Mouse (Mus musculus): ENCODE results near the gene Arhgap15.

Gene Arhgap15

DNA sequence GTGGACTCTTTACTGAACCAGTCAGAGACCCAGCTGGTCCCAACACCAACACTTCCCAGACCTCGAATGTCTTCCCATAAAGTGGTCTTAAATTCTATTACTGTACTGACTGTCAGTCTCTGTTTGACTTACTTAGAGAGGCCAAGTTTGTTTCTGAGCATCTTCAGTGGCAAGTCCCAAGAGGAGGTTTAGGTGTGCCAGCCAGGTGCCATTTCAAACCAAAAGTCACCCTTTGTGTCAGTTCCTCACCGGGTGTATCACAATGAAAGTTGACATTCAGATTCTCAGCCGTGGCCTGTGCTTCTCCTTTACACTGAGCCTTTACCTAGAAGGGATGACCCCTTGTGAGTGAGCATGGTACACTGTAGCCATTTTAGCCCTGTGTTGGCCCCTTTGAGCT, 560.5 kb downstream of the Arhgap15 start:
- no peak for DNase-seq

DNA sequence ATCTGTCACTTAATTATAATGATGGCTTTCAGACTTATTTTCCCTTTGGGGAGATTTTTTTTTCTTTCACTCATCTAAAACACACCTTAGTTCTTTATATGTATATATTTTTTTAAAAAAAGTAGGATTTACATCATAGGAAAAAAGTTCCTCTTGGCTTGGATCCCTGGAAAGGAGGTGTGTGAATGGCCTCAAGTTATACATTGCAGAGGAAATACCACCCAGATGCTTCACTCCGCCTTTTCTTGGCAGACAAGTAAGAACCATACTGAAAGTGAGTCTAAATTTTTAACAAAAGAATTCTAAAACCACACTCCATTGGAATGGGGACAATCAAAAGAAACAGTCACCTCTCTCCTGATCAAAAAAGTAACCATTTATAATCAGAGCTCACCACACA, 560.9 kb downstream of the Arhgap15 start:
- DNase-seq: no peak

DNA sequence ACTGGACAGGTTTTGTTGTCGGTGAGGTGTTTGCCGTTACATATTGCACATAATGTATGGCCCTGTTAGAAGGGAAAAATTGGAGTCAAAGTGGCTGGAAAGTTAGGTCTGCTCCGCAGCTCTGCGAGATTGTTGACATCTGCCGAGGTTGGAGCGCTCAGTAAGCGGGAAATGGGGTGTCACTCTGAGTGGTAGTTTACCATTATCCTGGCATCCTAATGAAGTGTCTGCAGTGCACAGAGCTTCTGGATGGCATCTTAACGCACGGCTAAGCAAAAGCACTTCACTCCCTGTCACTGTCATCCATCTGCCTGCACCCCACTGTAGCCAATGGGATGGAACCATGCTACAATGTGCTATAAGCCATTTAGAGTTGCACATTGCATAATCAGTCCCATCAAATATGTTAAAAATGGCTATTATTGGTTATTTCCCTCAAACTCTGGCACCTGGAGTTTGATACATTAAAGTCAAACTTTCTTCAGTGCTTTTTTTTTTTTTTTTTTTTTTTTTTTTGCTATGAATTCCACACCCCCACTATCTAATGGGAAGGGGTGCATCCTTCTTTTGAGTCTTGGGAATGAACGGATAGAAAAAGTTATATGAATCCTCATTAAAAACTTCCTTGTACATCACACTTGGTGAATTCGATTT, 561.6 kb downstream of the Arhgap15 start:
- DNase-seq: no peak

DNA sequence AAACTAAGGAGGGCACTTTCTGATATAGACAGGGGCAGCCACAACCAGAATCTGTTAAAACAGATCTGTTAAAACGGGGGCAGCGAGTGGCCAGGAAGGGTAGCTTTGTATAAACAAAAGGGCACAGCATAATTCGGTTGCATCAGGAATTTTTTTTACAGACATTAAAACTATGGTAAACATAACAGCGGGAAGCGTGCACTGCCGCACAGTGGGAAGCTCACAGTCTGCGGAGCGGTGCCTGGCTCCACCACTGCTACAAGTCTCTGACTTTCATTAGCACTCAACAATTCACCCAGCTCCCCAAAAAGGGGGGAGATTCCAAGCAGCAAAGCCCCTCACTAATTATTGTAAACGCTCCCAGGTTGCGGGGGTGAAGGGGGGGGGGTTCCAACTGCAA, 562.6 kb downstream of the Arhgap15 start:
- DNase-seq: no peak

DNA sequence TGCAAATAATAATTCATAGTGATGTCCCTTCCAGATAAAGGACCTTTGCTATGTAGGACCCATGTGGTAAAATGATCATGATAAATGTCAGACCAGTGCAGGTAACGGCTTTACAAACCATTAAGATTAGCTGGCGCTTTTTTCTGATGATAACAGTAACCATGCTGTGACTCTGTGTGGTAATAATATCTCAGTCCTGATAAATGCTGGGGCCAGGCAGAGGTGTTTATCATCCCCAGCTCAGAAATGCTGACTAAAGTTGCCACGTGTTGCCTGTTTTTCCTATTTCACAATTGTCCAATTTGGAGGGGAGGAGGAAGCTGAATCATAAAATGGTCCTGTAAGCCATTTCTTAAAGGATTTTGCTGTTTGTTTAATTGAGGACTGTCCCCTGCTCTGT, 564.9 kb downstream of the Arhgap15 start:
- DNase-seq: no peak

DNA sequence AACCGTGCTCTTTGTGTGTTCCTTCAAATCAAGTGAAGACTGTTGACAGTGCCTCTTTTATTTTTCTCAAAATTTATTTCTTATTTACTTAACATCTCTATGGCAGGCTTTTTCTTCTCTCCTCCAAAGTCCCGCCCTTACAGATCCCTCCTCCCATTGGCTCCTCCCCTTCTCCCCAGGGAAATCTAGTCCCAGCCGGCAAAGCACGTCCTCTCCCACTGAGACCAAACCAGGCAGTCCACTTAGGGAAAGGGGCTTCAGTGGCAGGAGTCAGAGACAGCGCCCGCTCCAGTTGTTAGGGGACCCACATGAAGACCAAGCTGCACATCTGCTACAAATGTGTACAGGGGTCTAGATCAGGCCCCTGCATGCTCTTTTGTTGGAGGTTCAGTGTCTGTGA, 569.8 kb downstream of the Arhgap15 start:
- DNase-seq: no peak

DNA sequence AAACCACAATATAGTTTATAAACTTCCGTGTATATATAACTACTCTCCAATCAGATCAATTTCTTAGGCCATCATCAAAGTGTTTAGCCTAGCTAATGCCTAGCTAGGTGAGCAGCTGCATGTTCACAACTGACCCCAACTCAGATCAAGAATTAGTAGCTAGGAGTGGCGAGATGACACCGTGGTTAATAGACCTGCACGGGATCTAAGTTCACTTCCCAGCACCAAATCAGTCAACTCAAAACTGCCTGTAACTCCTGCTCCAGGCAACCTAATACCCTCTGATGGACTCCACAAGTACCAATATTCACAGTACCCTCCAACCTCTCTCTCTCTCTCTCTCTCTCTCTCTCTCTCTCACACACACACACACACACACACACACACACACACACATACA, 570.9 kb downstream of the Arhgap15 start:
- no peak for DNase-seq

DNA sequence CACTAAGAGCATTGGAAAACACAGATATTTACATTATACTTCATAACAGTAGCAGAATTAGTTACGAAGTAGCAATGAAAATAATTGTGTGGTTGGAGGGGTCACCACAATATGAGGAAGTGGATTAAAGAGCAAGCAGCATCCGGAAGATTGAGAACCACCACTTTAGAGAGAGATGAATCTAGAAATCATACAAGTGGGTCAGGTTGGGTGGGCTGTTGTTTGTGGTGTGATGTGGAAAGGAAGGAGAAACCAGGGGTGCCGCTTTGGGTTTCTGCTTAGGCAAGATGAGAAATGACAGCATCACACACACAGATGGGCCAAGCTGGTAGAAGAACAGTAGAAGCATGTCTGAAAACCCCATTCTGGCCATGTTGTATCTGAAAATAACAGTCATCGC, 575.2 kb downstream of the Arhgap15 start:
- DNase-seq: no peak

DNA sequence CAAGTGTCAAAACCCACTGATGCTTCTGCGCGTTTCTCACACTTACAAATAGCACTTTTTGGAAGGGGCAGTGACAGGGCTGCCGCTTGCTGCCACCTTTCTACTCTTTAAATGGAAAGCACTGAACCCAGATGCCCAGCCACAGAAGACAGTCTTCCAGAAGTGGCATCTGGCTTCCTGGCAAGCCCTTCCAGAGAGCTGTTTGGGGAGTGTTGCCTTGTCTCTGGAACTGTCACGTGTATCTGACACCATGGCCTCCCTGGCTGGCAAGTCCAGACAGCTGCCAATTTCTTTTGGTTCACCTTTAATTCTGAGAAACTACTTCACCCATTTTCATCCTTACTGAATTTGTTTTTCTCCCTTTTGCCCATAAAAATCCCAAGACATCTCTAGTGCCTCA, 584.7 kb downstream of the Arhgap15 start:
- DNase-seq: no peak

DNA sequence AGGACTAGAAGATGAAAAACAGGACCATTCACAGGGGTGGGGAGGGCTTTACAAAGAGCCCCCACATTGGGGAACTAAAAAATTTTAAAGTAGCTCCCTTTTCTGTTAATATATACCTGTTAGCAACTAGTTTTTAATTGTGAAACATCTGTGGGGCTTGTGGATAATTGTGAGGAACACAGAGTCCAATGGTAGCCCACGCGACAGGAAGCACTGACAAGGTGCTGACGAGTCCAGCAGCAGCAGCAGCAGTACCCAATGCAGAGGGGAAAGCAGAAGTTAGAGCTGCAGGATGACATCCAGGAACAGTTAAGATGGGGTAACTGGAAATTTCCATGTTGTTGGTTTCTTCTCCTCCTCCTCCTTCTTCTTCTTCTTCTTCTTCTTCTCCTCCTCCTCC, 585.4 kb downstream of the Arhgap15 start:
- DNase-seq: no peak

DNA sequence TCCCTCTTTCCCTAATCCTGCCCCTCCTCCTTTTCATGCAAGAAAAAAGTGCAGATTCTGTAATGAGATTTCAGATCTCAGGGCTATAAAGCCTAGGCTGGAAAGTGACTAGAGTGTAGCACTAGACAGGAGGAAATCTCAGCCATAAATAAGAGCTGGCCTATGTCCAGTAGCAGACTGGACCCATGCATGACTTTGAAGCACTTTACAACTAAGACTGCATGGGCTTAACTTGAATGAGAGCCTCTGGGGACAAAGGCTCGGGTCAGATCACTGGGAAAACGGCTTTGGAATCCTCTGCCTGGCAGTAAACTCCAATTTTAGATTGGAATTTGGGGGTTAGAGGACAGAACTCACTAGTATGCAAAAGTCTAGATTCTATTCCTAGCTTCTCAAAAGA, 585.9 kb downstream of the Arhgap15 start:
- no peak for DNase-seq

DNA sequence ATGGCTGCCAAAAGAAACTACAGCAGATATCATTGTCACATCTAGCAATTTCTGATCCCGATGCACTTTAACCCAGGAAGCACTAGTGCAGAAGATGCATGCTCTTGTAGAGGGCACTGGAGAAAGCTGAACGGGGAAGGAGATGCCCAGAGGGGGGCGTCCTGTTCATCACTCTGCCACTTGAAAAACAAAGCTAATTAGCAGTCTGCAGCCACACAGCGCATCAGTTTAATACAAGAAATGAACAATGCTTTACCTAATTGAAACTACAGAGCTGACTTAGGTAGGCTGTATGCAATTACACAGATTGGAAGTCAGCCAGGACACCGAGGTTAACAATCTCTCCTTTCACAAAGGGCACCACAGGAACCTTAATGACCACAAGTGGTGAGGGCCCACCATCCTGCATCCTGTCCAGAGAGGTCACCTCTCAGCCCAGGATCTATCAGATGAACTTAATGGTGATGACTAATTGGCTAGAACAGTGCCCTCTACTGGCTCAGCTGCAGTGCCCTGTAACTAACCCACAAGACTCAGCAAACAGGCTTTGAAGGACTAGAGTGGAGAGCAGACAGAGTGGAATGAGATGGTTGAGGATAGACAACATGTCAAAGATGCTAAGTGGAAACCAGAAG, 588.2 kb downstream of the Arhgap15 start:
- DNase-seq: peak; percentile 8 to 19

DNA sequence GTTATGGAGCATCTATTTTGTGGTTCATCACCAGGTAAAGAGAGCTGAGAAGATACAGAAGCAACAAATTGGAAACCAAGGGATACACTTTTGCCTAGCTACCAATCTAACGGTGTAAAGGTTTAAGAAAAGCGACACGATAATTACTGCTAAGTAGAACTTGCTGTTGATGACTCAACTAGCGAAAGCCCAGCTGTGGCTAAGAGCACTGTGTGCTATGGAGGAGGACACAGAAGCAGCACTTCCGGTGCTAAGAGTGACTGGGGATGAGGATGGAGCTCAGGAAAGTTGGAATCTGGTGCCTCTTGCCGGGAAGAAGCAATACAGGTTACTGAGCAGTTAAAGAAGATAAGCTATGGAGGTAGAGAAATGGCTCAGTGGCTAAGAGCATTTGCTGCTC, 589.8 kb downstream of the Arhgap15 start:
- DNase-seq: no peak

DNA sequence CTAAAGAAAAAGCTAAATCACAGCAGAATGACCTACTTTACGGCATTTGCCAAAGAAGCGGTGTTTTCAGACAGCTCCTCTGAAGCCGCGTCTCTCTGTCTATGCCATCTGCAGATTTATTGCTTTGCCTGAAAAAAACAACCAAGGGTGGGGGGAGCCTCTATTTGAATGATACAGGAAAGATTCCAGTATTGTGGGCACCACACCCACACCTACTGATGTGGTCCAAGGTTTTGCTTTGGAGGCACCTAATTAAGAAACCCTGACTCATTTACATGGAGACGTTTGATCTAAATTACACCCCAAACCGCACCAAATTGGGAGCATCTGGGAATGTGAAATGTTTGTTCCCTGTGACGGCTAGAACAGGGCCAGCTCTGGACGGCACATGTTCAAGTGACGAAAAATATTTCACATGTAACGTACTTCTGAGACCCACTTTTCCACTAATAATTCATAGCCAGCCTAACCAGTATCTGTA, 592.5 kb downstream of the Arhgap15 start:
- no peak for DNase-seq

DNA sequence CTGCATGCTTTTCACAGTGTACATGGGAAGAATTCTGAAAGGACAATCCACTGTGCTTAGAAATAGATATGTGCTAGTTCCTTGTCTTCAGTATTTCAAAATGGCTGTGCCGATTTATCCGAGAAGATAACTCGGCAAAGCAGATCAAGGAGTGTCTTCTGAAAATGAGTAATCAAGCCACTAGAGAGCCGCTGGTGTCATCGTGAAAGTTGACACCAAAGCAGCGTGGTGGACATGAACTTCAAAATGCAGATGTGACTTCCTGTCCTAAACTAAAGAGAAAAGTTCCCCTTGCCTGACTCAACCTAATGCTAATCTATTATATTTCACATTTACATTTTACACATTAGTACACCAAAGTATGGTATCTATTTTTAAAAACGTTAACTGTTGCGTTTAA, 596.2 kb downstream of the Arhgap15 start:
- DNase-seq: no peak

DNA sequence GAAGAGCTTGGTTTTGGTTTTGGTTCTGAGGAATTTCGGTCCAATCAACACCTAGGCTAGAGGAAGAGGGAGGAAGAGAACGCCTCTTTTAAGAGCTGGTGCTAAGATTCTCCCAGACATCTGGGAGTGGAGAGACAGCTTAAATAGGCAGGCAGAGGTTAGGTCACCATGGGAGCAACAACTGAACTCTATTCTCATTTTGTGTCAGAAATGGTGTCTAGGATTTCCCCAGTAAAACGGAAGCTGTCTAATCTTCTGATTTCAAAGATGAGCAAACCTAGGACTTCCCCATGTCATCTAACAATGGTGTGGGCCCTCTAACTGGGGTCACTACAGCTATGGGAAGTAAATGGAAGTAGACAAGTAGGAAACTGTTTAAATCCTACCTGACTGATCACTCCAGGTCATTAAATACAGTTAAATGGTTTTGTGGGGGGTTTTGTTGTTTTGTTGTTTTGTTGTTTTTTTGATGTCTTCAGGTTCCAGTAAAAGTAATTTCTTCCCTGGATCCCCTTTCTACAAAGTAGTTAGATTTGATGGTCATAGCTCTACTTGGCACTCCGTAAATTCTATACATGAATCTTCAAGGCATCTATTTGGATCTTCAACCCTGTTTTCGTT, 596.8 kb downstream of the Arhgap15 start:
- DNase-seq: no peak

DNA sequence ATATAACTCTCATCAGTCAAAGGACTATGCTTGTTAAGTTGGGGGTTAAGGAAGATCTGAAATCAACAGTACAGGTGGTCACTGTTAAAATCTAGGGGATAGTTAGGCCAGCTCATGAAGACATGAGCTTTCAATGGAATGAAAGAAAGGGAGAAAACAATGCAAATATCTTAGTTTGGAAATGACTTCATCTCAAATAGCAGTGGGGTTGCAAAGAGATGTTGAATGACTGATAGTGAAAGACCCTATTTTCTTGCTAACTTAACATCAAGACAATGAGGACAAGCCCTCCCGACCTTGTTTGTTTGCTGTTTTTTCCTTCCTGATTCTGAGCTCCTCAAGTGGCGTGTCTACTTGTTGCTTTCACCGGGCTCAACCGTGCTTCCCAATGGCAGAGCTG, 597.6 kb downstream of the Arhgap15 start:
- no peak for DNase-seq

DNA sequence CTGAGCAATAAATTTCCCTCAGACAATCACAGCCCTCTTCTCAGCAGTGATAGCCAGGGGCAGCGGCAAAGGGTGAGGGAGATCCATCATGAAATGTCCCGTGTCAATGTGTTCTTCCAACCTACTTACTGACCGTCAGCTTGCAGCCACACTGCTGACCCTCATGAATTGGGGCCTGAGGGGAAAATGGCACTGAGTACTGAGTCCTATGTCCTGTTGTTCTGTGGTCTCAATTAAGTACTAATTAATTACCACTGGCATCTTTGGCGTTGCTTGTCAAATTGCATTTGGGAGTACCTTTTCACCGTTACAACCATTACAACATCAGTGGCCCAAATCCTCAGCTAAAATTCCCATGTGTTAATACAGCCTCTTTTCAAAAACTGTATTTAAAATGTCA, 599.2 kb downstream of the Arhgap15 start:
- no peak for DNase-seq

DNA sequence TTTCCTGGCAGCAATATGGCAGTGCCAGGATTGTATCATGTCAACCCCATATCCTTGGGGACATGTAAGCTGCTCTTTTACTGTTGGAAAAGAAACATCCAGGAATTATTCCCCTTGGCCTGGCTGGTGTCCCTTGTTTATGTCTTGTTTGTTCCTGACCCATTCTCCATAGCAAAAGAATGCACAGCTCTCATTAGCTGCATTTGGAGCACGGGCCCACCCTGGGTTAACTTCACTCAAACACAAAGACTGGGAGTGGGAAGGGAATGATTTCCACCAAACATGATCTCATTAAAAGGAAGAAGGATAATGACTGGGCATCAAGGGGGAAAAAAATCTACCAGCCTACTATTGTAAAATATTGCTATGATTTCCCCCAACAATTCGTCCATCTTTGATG, 600.5 kb downstream of the Arhgap15 start:
- no peak for DNase-seq

DNA sequence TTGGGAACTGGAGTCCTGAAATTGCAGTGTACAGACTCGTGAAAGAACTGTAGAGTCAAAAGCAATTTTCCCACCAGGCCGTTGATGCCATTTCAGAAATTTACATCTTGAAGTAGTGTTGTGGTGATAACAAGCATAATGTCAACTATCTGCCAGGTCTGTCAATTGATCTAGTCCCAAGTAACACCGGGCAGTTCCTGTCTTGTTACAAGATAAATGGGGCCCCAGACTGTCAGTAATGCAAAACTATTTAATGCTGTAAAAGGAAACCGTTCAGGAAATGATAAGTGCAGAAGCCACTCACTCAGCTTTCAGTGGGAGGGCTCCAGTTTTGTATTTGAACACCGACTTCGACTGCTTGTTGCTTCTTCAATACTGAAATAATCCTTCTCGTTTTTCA, 604.3 kb downstream of the Arhgap15 start:
- no peak for DNase-seq

DNA sequence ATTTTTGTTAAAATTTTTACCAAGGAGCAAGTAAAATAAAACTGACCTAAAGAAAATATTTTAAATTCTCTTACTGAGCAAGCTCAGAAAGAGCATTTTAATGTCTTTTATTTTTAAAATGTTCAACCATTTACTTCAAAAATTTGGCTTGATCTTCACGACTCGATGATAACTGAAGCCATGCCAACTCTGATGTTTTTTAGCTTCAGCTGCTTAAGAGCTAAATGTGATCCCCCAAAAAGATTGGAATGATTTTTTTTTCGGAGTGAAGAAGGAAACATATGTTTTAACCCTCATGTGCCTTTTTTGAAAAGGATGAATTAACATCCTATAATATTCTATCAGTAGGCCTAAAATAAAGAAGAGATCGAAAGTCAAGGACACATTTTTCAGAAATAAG, 605.0 kb downstream of the Arhgap15 start:
- DNase-seq: no peak

DNA sequence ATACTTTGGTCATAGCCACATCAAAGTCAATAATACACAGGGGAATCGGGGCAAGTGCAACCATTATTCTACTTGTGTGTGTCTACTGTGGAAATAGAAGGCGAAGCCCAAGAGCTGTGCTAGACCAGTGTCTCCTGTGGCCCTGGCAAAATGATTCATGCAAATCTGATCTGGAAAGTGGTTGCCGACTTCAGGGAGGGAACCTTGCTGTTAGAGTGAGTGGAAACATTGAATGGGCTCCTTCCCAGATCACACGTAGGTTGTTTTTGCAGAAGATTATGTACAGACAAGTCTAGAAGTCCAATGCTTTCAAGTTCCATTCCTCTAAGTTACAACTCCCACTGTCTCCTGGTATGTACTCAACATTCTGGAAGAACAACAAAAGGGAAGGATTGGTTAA, 606.2 kb downstream of the Arhgap15 start:
- DNase-seq: no peak

DNA sequence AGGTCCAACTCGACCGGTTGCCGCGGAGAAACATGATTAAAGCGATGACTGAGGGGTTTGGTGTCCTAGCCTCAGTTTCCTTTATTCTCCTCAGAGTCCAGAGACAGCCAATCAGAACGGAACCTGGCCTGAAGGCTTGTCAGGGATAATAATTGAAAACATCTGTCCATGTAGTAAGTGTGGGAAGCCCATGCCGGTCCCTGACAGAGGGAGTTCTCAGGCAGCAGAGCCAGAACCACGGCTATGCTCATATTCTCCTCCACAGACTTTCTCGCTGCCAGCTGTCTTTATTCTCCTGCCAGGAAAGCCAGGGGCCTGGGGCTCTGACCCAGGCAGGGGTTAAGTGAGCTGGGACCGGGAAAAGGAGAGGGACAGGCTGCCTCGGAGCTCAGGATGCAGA, 606.7 kb downstream of the Arhgap15 start:
- no peak for DNase-seq

DNA sequence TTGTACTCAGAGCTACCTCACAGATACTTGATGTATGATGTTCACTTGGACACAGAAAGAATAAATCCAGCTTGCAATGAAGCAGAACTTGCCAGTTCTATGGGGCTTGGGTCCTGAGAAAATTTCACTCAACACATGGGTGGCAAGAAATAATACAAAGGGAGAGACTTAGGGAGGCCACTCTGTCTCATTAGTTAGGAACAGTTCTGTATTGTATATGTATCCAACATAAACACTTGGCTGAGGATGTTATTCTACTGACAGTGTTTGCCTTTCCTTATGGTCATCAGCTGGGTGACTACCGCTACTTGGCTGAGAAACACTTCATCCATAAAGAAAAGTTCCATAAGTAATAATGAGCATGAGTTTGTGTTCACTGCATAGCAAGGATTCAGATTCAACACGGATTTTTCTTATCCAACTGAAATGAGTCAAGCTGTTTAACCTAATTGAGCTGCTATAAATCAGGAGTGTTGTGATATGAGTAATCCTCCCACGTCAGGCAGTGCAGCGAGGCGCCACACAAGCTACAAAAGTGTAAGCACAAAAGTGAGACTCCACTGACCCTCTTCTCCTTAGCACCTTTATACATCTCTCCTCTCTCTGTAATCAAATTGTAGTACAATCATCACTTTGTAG, 607.7 kb downstream of the Arhgap15 start:
- no peak for DNase-seq

Measured in cerebellum, postnatal 25 days (tissue).